Mouse (Mus musculus) retina, postnatal 7 days (tissue): ENCODE data around the gene Adgrb3.
"Not testable (repeated sequence)": the region's sequence is repeated elsewhere in the genome, so short reads cannot be mapped to it uniquely, and the experiment has no call there.

Experiments used
- DNase-seq: peaks from one replicate; pipeline ENCODE4 v3.0.0-alpha.2; 2012; ENCODE audit warnings: low read depth, low spot score

The Adgrb3 gene

GRCm38 (mm10) chr1:25744736-25745135 lies 84.8 kb downstream of the Adgrb3 start:
- DNase-seq, result no peak

GRCm38 (mm10) chr1:25729844-25730243 lies 99.7 kb downstream of the Adgrb3 start:
- DNase-seq, result no peak

- DNase-seq, result no peak
These were observed 118.0 kb downstream of the Adgrb3 start for GRCm38 (mm10) chr1:25711474-25711873.

- DNase-seq, result no peak
These were observed 123.2 kb downstream of the Adgrb3 start for GRCm38 (mm10) chr1:25706299-25706698.

- DNase-seq, result no peak
These were observed 130.7 kb downstream of the Adgrb3 start for GRCm38 (mm10) chr1:25698702-25699250.

GRCm38 (mm10) chr1:25697179-25697578 lies 132.3 kb downstream of the Adgrb3 start:
- no peak for DNase-seq

- DNase-seq, result no peak
These were observed 132.7 kb downstream of the Adgrb3 start for GRCm38 (mm10) chr1:25696771-25697170.

GRCm38 (mm10) chr1:25682118-25682517 lies 147.4 kb downstream of the Adgrb3 start:
- DNase-seq, result no peak

- DNase-seq, result no peak
These were observed 149.9 kb downstream of the Adgrb3 start for GRCm38 (mm10) chr1:25679656-25680055.

GRCm38 (mm10) chr1:25652717-25653116 lies 176.8 kb downstream of the Adgrb3 start:
- DNase-seq, result no peak

GRCm38 (mm10) chr1:25644256-25644655 lies 185.3 kb downstream of the Adgrb3 start:
- no peak for DNase-seq

GRCm38 (mm10) chr1:25621458-25621857 lies 208.0 kb downstream of the Adgrb3 start:
- DNase-seq, result no peak

GRCm38 (mm10) chr1:25616954-25617353 lies 212.6 kb downstream of the Adgrb3 start:
- DNase-seq, result no peak

- DNase-seq, result not testable (repeated sequence)
These were observed 218.7 kb downstream of the Adgrb3 start for GRCm38 (mm10) chr1:25610776-25611175.

- no peak for DNase-seq
These were observed 230.6 kb downstream of the Adgrb3 start for GRCm38 (mm10) chr1:25598941-25599340.

- no peak for DNase-seq
These were observed 240.9 kb downstream of the Adgrb3 start for GRCm38 (mm10) chr1:25588568-25589118.

- DNase-seq, result no peak
These were observed 247.8 kb downstream of the Adgrb3 start for GRCm38 (mm10) chr1:25581698-25582097.

GRCm38 (mm10) chr1:25577836-25578235 lies 251.7 kb downstream of the Adgrb3 start:
- no peak for DNase-seq

GRCm38 (mm10) chr1:25576598-25576997 lies 252.9 kb downstream of the Adgrb3 start:
- DNase-seq, result no peak

- no peak for DNase-seq
These were observed 261.4 kb downstream of the Adgrb3 start for GRCm38 (mm10) chr1:25568096-25568495.

- DNase-seq, result no peak
These were observed 283.4 kb downstream of the Adgrb3 start for GRCm38 (mm10) chr1:25546072-25546471.

- no peak for DNase-seq
These were observed 285.6 kb downstream of the Adgrb3 start for GRCm38 (mm10) chr1:25543915-25544314.

- no peak for DNase-seq
These were observed 286.6 kb downstream of the Adgrb3 start for GRCm38 (mm10) chr1:25542891-25543290.

GRCm38 (mm10) chr1:25526976-25527375 lies 302.5 kb downstream of the Adgrb3 start:
- DNase-seq, result no peak
